Mouse (Mus musculus) yolk sac, embryonic 10.5 days (tissue): ENCODE results near the gene Rtp4.

Experiments used
- DNase-seq: peaks from one replicate; pipeline ENCODE4 v3.0.0-alpha.2; 2017; ENCODE audit warnings: low spot score

Gene Rtp4

DNA sequence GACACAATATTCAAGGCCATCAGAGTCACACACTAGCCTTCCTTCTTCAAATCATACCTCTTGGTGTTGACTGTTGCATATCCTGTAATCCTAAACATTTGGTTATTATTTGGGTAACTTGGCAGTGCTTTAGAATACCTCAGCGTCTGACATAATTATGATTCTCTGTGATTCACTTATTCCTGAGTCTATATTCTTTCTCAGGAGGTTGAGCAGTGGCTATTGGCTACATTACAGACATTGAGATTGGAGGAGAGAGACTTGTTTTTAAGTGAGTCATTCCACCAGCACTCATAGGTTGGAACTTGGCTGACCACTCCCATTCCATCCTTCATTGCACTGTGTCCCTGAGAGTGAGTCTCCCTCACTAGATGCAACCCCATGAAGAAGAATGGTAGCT lies 6.7 kb upstream of the Rtp4 start:
- DNase-seq: no peak

- DNase-seq: no peak
These were observed 4.3 kb upstream of the Rtp4 start for GRCm38 (mm10) chr16:23515766-23516165.

DNA sequence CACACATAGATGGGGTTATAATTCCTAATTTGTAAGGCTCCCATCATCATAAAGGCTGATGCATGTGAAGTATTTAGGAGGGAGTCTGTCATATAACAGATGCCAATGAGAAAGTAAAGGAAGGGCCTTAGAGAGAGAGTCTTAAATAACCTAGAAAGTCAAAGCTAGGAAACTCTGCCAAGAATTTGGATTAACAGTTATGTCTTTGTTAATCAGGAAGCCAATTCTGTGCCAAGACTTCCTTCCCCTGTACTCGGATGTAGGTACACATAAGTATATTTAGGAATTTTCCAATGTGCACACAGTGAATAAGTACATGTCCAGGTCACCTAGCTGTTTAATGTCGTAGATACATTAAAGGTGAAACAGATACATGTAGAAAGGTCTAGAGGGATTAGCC lies 3.5 kb upstream of the Rtp4 start:
- no peak for DNase-seq

GRCm38 (mm10) chr16:23517230-23517629 lies 2.9 kb upstream of the Rtp4 start:
- DNase-seq: no peak

DNA sequence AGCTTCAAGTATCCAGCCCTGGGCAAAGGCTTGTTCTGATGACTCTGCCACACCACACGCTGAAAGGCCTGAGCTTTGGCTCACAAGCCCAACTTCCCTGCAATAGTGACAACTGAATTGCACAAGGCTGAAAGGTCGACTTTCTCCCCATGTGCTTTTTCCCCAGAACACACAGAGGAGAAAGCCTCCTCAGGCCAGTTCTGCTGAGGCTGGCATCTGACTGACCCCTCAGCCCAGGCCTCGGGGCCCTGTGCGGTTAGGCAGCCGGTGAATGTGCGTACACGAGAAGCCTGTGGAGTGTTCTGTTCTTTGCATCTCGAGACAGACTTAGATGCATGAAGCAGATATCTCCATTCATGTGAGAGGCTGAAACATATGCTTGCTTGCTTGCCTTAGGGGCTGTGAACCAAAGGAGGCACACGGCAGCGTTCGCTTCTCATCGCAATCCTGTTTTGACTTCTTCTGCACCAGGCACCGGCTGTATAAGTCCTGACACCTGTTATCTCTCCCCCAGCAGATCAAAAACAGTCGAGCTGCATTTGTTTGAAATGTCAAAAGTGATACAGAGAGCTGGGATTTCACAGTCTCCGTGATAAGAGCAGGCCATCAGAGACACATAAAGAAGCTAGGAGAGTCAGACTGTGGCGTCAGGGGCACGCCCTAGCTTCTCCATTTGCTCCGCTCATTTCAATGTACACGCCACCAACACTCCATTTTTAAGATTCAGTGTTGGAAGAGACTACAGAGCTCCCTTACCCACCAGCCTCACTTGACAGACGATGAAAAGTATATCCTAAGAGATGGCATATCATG lies 2.1 kb upstream of the Rtp4 start:
- DNase-seq: peak; percentile 42

GRCm38 (mm10) chr16:23518567-23519369 lies 1.3 kb upstream of the Rtp4 start:
- no peak for DNase-seq

- DNase-seq: no peak
These were observed 320 bp upstream of the Rtp4 start for GRCm38 (mm10) chr16:23519771-23520170.

DNA sequence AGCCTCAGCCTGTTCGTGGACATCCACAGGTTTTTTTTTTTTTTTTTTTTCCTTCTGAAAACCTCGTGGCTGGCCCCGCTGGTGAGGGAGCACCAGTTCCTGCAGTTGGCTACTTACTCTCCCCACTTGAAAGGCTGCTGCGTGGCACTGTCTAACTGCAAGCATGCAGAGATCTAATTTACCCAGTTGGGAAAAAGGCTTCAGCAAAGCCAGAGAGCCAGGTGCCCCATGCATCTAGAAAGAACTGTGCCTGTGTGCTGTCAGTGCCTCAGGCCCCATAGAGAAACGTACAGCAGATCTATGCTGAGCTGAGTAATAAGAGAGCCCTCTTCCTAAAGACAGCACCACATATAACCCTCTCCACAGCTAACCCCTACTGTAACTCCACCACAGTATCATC lies 1.0 kb downstream of the Rtp4 start:
- no peak for DNase-seq

DNA sequence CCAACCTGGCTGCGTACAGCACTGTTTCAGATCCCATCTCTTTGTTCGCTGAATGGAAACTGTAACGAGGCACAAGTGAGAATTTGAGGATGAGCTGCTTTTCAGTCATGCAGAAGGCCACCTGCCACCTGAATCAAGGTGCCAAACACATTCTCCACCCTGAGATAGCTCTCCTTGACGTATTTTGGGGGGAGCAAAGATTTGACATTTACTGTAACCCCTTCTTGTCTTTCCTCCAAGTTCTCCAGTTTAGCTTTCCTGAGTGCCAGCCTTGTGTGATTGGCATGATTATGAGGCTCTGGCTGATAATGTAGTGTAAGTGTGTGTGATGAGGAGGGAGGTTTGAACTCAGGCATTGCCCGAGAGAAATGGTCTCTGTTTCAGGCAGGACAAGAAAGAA lies 2.0 kb downstream of the Rtp4 start:
- no peak for DNase-seq

GRCm38 (mm10) chr16:23529186-23529585 lies 9.1 kb downstream of the Rtp4 start:
- no peak for DNase-seq

- no peak for DNase-seq
These were observed 13.6 kb downstream of the Rtp4 start for GRCm38 (mm10) chr16:23533707-23534106.

DNA sequence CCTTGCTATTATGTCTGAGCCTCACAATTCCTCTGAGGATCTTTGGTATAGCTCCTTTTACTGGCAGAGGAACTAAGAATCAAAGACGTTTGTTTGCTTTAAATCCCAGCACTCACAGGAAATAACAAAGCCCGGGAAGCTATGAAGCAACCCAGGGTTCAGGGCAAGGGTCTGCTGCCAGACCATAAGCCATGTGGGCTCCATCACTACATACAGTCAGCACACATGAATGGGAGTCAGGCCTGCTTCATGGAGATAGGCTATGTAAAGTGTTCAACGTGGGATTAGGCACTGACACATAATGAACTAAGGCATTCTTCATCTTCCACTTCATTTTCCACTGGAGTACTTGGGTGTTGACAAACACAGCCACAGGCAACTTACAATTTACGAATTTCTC lies 21.0 kb downstream of the Rtp4 start:
- DNase-seq: no peak

DNA sequence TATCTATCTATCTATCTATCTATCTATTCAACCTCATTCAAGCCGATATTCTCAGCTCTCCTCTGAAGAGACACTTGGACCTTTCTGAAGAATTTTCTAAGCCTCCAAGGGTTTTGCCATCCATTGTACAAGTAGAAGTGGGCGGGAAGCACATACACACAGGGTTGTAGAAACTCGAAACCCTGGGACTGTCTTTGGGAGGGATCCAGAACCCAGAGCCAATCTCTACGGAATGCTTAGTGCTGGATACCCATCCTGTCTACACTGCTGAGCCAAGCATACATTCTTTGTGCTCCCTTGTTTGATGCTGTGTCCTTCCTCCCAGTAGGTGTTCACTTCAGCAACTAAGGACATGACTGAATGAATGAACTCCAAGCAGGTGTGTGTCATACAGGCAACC lies 22.8 kb downstream of the Rtp4 start:
- no peak for DNase-seq

DNA sequence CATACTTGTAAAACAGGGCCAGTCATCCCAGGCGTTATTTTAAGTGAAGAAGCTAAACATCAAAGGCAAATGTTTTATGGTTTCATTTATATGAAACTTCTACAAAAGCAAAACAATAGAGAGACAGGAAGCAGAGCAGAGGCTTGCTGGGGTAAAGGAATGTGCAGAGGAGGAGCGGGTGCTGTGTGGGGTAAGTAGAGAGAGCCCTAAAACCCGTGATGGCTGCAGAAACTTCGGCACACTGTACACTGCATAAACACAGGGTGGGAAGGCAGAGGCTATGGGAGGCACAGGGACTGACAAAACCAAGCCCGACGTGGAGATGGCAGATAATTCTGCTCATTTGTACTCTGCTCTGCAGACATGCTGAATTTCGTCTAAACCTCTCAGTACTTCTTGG lies 24.3 kb downstream of the Rtp4 start:
- no peak for DNase-seq

- DNase-seq: no peak
These were observed 27.7 kb downstream of the Rtp4 start for GRCm38 (mm10) chr16:23547783-23548182.

DNA sequence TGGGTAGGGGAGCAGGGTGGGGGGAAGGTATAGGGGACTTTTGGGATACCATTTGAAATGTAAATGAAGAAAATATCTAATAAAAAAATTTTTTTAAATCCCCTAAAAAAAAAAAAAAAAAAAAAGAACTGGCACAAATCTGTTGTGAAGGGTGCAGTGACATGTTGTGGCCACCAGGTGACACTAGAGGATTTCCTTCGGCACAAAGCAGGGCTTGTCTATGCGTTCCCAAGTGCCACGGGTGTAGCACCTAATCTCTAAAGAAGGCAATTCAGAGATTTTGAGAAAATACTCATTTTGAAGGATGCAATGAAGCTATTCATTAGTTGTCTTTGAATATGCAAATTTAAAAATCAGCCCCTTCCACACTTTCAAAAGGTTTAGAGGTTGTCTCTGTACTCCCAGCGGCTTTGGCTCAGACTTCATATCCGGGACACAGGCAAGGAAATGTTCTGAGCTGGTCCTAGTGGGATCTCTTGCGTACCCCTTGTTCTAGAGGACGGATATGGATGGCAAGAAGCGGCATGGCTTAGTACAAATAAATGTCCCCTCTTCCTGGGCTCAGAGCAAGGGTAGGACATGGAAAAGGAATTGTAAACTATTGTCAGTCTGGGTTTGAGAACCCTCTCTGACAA lies 30.4 kb downstream of the Rtp4 start:
- peak; percentile 27 for DNase-seq

DNA sequence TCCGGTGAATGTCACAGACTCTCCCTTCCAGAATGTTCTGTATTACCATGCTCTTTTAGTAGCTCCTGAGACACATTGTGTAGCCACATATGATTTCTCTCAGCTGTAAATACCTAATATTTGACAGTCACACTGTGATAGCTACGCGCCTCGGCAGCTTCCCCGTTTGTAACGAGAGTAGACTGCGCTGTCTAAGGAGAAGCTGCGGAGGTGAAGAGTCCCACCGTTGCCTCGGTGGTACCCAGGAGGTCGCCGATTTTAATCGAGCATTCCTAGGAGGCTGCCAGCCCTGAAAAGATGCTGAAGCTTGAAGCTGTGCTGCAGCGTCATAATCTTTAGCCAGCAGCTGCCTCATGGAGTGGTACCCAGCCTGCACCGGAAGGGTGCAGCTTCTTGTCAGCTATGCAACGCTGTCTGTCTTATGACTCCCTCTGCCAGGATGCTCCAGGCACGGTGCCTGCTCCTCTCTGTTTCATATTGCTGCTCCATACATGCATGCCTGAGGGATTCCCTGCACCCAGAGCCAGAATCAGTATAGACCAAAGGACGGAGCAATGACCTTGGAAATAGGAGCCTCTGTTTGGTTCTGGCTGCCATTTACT lies 31.0 kb downstream of the Rtp4 start:
- no peak for DNase-seq

DNA sequence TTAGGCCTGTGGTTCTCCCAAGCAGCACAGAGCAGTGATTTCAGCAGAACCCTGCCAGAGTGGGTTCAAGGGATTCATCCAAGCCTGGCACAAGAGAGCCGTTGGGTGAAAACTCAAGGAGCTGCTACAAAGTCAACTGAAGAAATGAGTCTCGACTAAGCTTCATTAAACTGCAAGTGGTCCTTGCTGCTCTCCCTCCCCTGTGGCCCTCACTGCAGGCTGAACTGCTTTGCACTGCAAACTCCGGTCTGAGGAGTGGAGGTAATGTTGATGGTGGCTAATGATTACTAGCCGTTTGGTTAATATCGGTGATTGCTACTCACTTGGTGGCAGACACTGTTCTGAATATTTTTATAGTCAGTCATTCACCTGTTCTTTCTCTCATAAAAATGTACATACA lies 34.6 kb downstream of the Rtp4 start:
- no peak for DNase-seq

DNA sequence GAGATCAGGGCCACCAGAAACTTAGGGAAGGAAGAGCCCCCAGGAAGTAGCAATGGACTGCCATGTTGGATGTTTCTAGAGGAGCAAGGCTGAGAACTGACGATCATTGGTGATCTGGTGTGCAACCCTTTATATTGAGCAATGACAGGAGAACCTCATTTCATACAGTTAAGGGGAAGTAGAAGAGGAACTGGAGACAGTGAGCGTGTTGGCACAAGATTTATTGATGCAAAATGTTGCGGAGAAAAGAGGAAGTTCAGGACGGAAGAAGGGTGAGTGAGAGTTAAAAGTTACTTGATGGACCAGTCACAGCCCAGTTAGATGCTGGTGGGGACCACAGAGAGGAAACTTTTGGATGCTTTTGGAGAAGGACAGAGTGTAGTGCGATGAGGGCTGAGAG lies 37.1 kb downstream of the Rtp4 start:
- DNase-seq: no peak

DNA sequence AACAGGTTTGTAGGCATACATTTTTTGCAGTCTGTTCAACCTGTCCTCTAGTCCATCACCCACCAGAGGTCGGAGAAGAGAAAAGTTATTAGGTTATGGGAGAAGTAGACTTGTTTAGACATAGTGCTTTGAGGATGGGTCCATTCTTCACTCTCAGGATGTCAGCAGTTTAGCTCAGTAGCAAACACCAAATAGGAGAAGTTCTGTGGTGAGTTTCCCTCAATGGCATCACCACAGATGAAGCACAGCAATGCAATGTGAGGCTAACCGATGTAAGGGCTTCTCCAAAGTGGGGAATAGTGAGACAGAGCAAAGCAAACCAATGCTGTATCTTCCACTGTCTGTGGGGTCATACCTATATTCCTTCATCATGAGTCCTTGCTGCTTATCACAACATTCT lies 37.6 kb downstream of the Rtp4 start:
- DNase-seq: no peak

DNA sequence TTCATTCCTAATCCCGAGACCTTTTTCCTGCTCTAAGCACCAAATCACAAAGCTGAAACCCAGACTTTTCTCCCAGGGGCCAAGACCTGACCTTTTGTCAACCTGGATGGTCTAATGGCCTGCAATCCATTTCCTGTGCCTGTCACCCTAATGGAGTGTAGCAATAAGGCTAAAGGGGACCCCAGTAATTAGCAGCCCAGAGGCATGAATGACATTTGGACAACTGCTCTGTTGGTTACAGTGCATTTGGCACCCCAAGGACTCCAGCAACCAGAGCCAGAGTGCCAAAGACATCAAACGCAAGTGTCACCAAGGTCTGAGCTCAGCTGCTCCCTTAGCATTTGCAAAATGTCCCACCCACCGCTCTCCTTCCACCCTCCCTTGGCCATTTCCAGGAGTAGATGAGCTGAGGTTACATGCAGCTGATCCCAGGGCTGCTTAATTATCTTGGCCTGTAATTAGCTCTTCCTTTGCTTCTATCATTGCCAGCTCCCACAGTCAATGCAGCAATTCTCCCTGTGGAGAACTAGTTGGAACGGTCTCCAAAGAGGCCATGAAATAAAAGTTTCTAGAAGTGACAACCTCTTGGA lies 48.4 kb downstream of the Rtp4 start:
- no peak for DNase-seq

DNA sequence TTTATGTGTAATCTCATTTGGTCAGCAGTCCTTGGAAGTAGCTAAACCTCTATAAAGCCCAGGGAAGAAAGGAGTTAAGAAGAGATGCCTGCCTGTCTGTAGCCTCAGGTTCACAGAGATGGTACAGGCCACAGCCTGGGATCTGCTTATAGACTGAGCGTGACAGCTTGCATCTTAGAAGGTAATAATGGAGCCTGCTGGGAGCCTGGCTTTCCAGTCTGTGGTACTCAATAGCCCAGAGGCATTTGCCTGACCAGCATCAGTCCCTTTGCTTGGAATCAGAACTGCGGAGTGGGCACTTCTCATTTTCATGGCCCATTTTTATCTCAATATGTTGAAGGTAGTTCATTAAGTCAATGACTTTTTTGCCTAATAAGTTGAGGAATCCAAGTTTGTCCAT lies 54.5 kb downstream of the Rtp4 start:
- no peak for DNase-seq
